Mouse (Mus musculus) granulocyte monocyte progenitor cell, adult 5-6 weeks (primary cell): ENCODE data around the gene Fam216b. TPM values are rescaled to one million over a fixed set of nuclear protein-coding genes. Genes with fewer than 3 reads are reported as not detected.

Experiments used
- ATAC-seq: replicated peaks from 2 replicates; pipeline ENCODE4 v1.8.0; 2016; ENCODE audit warnings: mild to moderate bottlenecking, moderate TSS enrichment, inconsistent platforms; ENCODE audit not compliant: poor library complexity, severe bottlenecking
- total RNA-seq, 2 experiments: library from RNA; stranded (forward) in 1 of 2; stranded (reverse) in 1 of 2; fragments of 200-712, 200-1000 nt in 1 of 2; fragments of >200 nt in 1 of 2; fragmentation: Nextera tagmentation in 1 of 2; gene quantifications; 2 replicates each; pipeline ENCODE4 v1.2.3; 2014 to 2017

The Fam216b gene
- total RNA-seq, 2 experiments from 2014 or later = not detected

DNA sequence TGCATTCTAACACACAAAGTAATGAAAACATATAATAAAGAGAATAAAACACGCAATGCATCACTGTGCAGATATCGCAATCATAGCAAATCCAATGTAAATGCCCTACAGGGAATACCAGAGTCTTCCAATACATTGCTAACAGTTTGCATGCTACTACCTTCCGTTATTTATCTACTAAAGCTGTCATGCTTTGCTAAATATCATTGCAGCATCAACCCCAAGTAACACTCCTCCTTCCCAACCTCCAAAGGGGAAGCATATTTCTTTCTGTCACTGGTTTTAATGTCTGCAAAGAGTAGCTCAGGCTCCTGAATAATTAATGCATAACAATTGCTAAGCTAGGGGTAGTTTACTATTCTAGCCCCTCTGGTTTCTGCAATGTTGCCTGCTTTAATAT lies 40.5 kb downstream of the Fam216b start:
- no peak for ATAC-seq

DNA sequence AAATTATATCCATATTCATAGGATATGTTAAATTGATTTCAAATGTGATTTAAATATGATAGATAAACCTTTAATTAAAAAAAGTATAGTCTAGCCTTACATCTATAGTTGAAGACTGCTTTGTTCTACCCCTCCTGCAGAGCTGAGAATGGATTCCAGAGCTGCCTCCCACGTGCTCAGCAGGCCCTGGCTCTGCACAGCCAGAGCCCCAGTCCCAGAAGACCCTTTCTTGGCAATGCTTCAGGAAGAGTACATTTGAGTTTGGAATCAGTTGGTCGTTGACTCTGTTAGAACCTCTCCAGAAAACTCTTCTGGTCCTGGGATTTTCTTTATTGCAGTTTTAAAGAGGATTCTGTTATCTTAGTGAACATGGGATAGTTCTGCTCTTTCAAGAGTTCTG lies 45.7 kb downstream of the Fam216b start:
- no peak for ATAC-seq

- ATAC-seq = no peak
These were observed 46.8 kb downstream of the Fam216b start for GRCm38 (mm10) chr14:78041886-78042526.

GRCm38 (mm10) chr14:78040643-78041042 lies 48.2 kb downstream of the Fam216b start:
- no peak for ATAC-seq

DNA sequence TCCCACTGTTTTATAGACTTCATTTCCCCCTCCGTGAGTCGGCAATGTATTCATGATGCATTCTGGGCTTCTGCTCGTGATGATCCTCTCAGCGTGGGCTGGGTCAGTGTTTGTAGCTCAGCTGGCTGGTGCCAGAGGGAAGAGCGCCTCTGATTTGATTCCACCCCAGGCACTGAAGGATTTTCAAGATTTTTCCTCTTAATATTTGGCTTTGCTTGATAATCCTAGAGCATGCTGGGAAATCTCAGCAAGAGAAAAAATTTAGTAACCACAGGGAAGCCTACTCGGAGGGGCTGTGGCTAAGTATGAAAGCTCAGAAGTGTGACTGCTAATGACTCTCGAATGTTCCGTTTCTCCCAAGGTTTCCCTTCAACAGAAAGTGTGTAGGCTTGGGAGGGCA lies 49.9 kb downstream of the Fam216b start:
- ATAC-seq = no peak

Other genes with a start within 250 kb of the Fam216b start
- gene Dnajc15, start 213.9 kb downstream of the Fam216b start, total RNA-seq (2014; fragmentation: Nextera tagmentation) = 49.6 and 64.2 TPM in 2 replicates
- gene Dnajc15, start 213.9 kb downstream of the Fam216b start, total RNA-seq (2017) = 64.1 and 102 TPM in 2 replicates
- 6.5 and 9.5 TPM in 2 replicates for gene Epsti1, start 184.8 kb downstream of the Fam216b start, total RNA-seq (2014; fragmentation: Nextera tagmentation)
- 19.0 and 26.5 TPM in 2 replicates for gene Epsti1, start 184.8 kb downstream of the Fam216b start, total RNA-seq (2017)
- gene Tnfsf11, start 219.0 kb upstream of the Fam216b start, total RNA-seq (2014; fragmentation: Nextera tagmentation) = not detected in 2 replicates
- gene Tnfsf11, start 219.0 kb upstream of the Fam216b start, total RNA-seq (2017) = not detected in 2 replicates